Mouse (Mus musculus) WW6 (cell line): ENCODE data around the gene Dicer1.

Experiments
- DNase-seq: peaks from one replicate; pipeline ENCODE4 v3.0.0-alpha.2; 2013; ENCODE audit warnings: low read depth, low spot score

Gene Dicer1

GRCm38 (mm10) chr12:104677371-104677924, 74.3 kb downstream of the Dicer1 start:
- peak; percentile 29 for DNase-seq

DNA sequence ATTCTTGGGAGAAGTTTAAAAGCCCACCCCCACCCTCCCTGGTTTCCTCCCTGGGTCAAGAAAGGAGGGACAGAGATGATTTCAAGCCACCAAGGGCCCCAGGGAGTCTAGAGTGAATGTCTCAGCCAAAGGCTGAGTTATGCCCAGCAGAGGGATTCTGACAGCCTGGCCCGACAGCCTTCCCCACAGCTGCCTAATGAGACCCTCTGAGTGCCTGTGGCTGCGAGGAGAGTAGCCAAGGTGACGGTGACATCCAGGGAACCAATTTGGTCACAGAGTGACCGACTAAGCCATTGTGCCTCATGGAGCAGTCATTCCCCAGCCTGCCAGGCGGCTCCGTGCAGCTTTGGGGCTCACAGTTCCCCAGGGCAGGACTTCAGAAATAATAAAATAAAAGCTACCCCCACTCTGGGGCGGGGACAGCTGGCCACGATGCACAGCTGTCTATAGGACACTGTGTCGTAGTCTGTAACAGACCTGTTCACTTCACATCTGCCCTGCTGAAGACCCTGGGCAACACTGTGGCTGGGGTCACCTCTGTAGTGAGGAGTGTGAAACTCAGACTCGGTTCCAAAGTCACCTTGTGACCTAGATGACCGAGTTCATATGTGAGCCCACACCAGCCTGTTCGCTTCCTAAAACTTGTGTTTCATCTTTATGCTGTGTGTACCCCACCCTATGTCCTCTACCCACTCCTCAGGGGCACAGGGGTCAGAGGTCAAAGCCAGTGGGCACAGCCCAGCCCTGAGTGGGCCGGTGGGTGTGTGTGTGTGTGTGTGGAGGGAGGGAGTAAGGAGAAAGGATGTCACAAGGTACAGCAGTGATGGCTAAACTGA, 75.0 kb downstream of the Dicer1 start:
- no peak for DNase-seq

GRCm38 (mm10) chr12:104672976-104673375, 78.8 kb downstream of the Dicer1 start:
- DNase-seq, result no peak

DNA sequence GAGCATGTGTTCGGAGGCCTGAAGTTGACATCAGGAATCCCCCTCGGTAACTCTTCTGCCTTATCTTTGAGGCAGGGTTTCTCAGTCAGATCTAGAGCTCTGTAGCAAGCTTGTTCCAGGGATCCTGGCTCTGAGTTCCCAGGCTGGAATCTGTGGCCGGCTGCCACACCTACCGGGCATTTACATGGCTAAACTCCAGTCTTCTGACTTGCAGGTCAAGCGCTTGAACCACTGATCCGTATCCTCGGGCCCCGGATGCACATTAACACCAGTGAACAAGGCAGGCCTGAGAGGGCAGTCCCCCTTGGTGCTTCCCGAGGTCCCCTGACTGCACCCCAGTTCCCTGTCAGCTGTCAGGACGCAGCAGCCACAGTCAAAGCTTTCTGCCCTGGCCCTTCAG, 79.3 kb downstream of the Dicer1 start:
- no peak for DNase-seq

GRCm38 (mm10) chr12:104667846-104668245, 83.9 kb downstream of the Dicer1 start:
- no peak for DNase-seq

DNA sequence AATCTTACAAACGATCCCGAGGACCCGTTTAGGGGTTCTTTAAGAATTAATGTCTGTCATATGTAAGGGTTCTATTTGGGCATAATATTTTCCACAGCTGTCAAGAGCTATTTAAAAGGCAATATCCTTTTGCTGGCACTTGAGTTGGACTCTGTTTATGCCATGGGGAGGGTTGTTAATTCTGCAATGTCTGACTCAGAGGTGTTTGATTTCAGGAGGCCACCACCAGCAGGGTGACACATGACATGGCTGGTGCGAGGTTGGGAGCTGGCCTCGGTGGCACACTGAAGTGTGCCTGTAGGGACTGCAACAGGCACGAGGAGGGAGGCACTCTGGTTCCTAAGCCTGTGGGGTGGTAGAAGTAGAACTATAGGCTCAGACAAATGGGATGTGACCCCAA, 85.8 kb downstream of the Dicer1 start:
- no peak for DNase-seq

GRCm38 (mm10) chr12:104665521-104665920, 86.2 kb downstream of the Dicer1 start:
- DNase-seq, result no peak

DNA sequence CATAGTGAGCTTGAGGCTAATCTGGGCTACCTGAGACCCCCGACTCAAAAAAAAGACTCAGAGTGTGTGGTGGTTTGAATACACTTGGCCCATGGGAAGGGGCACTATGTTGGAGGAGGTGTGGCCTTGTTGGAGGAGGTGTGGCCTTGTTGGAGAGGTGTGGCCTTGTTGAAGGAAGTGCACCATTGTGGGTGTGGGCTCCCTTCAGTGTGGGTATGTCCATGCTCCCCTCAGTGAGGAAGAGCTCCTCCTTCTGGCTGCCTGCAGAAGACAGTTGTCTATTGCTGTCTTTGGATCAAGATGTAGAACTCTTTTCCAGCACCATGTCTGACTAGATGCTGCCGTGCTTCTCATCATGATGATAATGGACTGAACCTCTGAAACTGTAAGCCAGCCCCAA, 95.6 kb downstream of the Dicer1 start:
- DNase-seq, result no peak

GRCm38 (mm10) chr12:104655006-104655405, 96.7 kb downstream of the Dicer1 start:
- no peak for DNase-seq

DNA sequence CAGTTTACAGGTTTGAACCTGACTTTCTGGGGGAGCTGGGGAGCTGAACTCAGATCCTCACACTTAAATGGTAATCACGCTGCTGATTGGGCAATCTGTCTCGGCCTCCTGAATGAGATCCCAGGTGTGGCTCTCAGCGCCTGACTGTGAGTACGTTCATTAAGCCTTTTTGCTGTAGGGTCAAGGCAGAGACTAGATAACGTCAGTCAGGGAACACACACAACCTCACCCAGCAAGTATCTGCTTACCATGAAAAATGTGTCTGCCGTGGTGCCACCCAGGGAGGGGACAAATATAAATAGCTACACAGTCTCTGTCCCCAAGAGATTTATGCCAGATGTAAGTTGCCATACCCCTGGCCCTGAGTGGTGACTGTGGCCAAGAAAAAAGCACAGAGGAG, 99.7 kb downstream of the Dicer1 start:
- no peak for DNase-seq

GRCm38 (mm10) chr12:104651269-104651668, 100.5 kb downstream of the Dicer1 start:
- no peak for DNase-seq

DNA sequence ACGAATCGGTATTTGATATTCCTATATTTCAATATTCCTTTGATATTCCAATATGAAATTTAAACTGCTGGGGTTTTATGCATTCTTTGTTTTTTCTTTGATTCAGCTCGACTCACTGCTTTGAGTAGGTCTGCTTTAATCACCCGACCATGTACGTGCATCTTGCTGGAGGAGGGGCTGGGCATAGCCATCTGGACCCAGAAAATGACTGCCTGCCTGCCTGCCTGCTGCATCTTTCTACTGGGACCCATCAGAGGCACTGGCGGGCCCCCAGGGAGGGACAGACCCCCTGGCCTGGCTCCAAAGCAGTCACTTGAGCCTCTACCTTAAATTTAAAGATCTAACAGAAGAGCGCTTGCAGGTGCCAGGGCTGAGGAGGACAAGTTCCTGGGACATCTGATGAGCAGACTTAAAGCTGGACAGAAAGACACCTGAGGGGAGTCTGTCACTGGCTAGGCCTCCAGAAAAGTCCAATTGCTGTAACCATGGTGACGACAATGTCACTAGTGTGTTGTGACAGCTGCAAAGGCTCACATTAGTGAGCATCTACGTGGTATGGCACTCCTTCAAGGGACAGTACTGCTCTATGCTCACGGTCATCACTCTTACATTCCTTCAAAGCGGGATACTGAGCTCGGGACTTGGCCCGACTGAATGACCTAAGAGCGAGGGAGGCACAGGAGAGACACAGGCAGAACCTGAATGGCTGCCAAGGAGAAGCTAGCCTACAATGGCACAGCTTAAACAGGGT, 101.1 kb downstream of the Dicer1 start:
- DNase-seq, result no peak

DNA sequence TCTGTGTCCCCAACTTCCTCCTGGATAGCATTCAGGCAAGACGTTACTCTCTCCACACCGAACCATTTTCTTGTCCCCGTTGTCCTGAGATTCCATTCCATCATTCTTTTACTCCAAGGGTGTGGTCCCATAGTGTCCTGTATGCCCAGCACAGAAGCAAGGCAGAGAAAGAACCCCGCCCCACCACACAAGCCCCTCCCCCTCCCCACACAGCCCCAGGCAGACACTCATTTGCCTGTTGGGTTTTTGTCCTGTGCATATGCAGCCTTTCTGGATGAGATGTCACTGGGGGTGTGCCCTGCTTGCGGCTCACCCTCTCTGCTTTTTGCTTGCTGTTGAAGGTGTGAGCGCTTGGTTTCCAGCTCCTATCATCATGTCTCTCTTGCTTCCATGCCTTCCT, 103.4 kb downstream of the Dicer1 start:
- DNase-seq, result no peak

GRCm38 (mm10) chr12:104642337-104642736, 109.4 kb downstream of the Dicer1 start:
- DNase-seq, result no peak

DNA sequence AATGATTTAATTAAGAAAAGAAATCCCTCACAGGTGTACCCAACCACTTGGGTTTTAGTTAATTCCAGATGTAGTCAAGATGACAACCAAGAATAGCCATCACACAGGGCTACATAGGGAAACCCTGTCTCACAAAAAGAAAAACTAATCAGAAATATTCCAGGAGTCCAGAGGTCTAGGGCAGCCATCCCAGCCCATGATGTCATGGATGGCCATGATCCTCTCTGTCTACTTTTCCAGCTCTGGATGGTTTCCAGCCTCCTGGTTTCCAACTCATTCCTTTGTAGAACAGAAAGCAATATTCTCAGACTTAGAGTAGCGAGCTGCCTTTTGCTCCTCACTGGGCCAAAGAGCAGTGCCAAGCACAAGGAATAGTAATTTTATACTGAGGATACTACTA, 110.8 kb downstream of the Dicer1 start:
- no peak for DNase-seq

GRCm38 (mm10) chr12:104638156-104638555, 113.6 kb downstream of the Dicer1 start:
- DNase-seq, result no peak
